Mouse (Mus musculus) cerebellum, adult 2 months (tissue): ENCODE measurements at regions not wholly inside any gene's neighbourhood (a gene's known extent, or its start where the extent isn't known, plus 50 kb on each side); places are given as distances from the start of the nearest gene placed in this dataset.

Experiments used
- CTCF ChIP-seq: fragments of 200-500 bp; IDR thresholded peaks from 2 replicates; pipeline ENCODE4 v1.5.1; 2011; ENCODE audit warnings: low read depth, mild to moderate bottlenecking, control low read depth, low read length, moderate library complexity, borderline replicate concordance; ENCODE audit not compliant: insufficient read depth
- POLR2A ChIP-seq: fragments of 200-500 bp; IDR thresholded peaks from 2 replicates; pipeline ENCODE4 v1.6.1; 2011; ENCODE audit warnings: low read length, control low read depth, borderline replicate concordance; ENCODE audit not compliant: insufficient read depth

GRCm38 (mm10) chr12:57871028-57871427, 307.1 kb downstream of the Ttc6 start:
- no peak for TF ChIP-seq CTCF
- TF ChIP-seq POLR2A: no peak
